Mouse (Mus musculus) erythroid progenitor cell, adult 5-6 weeks (primary cell): Measurements from ENCODE around the gene Slc35b2. TPM values are rescaled to one million over a fixed set of nuclear protein-coding genes. Genes with fewer than 3 reads are reported as not detected.

Experiments used
- ATAC-seq: replicated peaks from 2 replicates; pipeline ENCODE4 v1.8.0; 2016; ENCODE audit warnings: moderate number of reproducible peaks, mild to moderate bottlenecking, moderate TSS enrichment, inconsistent platforms; ENCODE audit not compliant: poor library complexity, low FRiP score, severe bottlenecking
- total RNA-seq, 2 experiments: library from RNA; stranded (forward) in 1 of 2; stranded (reverse) in 1 of 2; fragments of 150-400 nt in 1 of 2; fragments of 186-747, 209-891 nt in 1 of 2; gene quantifications; 2 replicates each; pipeline versions ENCODE4 v1.2.3 to v1.2.4; 2015 to 2017; ENCODE audit warnings: low replicate concordance in 2 of 2

Gene Slc35b2
- total RNA-seq, 2 experiments from 2014 or later = 10.3 to 15.5 TPM

DNA sequence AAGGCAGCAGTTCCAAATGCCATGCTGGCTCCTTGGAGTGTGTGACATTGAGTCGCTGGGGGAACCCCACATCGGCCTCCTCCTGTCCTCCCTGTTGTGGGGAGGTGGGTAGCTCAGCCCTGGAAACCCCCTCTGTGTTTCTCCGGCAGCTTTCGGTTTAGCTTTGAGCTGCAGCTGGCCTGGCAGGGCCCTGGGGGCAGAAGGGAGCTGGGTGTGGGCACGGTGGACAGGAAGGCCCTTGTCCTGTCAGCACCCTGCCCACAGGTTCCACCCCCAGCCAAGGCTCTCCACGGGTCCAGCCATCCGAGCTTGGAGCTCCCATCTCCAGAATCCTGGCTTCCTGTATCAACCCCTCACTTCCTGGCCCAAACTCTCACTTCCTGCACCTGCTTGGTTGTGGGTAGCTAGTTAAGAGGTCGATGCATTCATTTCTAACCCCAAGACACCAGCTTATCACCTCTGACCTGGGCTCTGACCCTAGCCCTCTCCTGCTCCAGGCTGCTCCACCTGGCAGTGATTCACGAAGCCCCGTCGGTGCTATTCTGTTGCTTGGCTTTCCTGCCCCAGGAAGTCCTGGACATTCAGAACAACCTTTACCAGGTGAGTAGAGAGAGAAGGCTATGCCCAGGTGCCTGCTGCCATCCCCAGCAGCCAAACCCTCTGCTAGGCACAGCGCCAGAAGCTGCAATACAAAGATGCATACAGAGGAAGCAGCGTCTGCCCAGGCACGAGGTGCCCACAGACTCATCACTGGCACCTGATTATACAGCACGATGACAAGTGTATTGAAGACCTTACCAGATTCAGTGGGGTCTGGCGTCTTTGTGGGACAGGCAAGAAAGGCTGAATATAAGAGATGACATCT, 5.4 kb upstream of the Slc35b2 start:
- no peak for ATAC-seq

GRCm38 (mm10) chr17:45559732-45560525, 3.7 kb upstream of the Slc35b2 start:
- no peak for ATAC-seq

GRCm38 (mm10) chr17:45563216-45563615, 458 bp upstream of the Slc35b2 start:
- ATAC-seq = no peak

DNA sequence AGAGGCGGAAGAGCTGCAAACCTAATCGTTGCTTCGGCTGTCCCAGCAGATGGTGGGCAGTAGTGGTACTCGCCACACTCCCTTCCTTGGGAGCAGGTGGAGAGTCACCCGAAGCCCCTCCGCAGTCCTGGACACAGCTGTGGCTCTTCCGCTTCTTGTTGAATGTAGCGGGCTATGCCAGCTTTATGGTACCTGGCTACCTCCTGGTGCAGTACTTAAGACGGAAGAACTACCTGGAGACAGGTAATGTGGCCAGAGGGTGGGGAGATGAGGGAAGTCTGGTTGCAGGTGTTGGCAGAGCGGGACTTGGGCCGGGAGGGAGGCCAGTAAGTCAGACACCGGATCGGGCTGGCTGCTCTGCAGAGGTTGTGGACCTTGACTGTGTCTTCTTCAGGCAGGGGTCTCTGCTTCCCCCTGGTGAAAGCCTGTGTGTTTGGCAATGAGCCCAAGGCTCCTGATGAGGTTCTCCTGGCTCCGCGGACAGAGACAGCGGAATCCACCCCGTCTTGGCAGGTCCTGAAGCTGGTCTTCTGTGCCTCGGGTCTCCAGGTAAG, 934 bp downstream of the Slc35b2 start:
- no peak for ATAC-seq

- ATAC-seq = no peak
Measured at GRCm38 (mm10) chr17:45565103-45565502, 1.4 kb downstream of the Slc35b2 start.

DNA sequence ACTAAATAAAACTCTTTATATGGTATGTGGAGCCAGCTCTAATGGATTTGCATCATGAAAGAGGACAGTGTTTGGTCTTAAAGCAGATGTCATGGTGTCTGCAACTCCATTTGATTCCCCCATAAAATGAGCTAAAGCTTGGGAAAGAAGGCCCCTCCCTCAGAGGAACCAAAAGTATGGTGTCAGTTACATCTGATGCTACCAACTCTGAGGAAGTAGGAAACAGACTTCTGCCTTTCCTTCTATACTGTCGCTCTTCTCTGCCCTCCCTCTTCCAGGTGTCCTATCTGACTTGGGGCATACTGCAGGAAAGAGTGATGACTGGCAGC, 2.3 kb downstream of the Slc35b2 start:
- no peak for ATAC-seq

DNA sequence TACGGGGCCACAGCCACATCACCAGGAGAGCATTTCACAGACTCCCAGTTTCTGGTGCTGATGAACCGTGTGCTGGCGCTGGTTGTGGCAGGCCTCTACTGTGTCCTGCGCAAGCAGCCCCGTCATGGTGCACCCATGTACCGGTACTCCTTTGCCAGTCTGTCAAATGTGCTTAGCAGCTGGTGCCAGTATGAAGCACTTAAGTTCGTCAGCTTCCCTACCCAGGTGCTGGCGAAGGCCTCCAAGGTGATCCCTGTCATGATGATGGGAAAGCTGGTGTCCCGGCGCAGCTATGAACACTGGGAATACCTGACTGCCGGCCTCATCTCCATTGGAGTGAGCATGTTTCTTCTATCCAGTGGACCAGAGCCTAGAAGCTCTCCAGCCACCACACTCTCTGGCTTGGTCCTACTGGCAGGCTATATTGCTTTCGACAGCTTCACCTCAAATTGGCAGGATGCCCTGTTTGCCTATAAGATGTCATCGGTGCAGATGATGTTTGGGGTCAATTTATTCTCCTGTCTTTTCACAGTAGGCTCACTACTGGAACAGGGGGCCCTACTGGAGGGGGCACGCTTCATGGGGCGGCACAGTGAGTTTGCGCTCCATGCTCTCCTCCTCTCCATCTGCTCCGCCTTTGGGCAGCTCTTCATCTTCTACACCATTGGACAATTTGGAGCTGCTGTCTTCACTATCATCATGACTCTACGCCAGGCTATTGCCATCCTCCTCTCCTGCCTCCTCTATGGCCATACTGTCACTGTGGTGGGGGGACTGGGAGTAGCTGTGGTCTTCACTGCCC, 2.9 kb downstream of the Slc35b2 start:
- ATAC-seq = no peak

DNA sequence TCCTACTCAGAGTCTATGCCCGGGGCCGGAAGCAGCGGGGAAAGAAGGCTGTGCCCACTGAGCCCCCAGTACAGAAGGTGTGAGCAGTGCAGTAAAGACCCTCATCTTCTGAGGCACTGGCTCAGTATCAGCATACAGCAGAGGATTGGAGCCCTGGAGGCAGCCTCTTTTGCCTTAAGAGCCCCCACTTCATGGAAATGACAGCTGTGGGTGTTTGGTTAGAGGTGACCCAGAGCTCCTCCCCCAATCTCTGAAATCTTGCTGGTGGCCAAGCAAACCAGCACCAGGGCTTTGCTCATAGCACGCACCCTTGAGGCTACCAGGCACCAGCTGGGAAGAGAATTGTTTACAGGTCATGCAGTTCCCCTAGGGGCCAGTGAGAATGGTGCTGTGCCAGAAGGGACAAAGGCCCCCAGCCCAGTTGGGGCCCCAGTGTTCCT, 3.5 kb downstream of the Slc35b2 start:
- ATAC-seq = no peak

DNA sequence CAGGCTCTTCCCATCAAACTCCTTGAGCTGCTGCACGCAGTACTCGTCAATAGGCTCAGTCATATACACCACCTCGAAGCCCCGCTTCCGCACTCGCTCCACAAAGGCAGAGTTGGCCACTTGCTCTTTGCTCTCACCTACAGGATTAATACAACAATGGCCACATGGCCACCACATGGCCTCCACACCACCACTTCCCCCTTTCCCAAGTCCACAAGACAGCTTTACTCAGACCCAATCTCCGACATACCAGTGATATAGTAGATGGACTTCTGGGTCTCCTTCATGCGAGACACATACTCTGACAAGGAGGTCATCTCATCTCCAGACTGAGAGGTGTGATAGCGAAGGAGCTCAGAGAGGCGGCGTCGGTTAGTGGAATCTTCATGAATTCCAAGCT, 5.3 kb downstream of the Slc35b2 start:
- no peak for ATAC-seq

DNA sequence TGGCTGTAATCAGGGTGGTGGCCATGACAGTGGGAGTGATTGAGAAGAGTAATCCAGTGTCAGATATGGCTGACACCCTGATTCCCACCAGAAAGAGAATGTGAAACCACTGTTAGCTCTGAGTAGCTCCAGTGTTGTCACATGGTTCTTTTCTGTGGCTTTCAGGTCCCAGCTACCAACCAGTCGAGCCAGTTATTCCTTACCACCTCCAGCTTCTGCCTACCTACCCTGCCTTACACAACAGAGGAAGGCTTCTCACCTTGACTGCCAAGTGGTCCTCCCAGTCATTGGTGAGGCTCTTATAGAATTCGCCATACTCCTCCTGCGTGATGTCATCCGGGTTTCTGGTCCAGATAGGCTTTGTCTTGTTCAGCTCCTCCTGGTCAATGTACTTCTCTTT, 6.3 kb downstream of the Slc35b2 start:
- ATAC-seq = no peak

DNA sequence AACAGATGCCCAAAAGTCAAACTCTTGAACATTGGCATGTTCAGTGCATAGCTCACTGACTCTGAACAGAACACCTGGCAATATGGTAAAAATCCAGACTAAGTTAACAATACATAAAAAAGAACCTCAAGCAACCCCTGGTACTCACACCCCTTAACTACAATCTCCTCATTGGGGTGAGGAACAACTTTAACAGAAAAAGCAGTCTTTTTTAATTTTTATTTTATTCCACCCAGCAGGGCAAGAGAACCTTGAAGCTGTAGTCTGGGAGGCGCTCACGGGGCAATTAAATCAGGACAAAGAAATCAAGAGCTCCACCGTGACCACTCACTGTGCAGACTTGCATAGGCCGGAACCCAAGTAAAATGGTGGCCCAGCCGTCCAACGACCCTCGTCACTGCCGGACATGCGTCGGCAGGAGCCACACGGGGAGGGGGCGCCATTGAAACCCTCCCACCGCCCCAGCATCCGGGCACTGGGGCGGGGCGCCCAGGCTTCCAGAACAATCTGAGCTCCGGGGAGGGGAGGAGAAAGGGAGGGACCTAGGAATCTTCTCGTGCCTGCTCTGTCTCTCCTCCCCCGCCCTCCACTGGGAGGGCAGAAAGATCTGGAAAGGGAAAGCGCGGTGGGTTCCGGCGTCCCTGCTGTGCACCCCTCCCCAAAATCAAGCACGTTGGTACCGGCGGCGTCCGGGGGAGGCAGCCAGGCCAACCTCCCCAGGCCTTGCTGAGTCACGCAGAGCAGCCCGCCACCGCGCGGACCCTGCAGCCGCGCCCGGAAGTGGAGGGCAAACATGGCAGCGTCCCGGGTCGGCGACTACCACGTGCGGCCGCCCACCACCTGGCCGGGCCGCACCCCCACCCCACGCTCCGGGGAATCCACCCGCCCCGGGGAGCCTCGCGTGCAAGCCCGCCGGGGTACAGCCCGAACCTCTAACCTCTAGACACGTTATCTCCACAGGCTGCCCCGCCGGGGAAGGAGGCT, 8.7 kb downstream of the Slc35b2 start:
- peak; percentile 43 for ATAC-seq

- ATAC-seq = peak; percentile 83
Measured at GRCm38 (mm10) chr17:45573087-45573779, 9.6 kb downstream of the Slc35b2 start, which contains the start of gene Hsp90ab1. Gene Hsp90ab1 (minus strand): TSS chr17:45573271.

GRCm38 (mm10) chr17:45573780-45574123, 10.1 kb downstream of the Slc35b2 start:
- ATAC-seq = peak; percentile 76

GRCm38 (mm10) chr17:45574129-45574761, 10.6 kb downstream of the Slc35b2 start:
- ATAC-seq = peak; percentile 42

DNA sequence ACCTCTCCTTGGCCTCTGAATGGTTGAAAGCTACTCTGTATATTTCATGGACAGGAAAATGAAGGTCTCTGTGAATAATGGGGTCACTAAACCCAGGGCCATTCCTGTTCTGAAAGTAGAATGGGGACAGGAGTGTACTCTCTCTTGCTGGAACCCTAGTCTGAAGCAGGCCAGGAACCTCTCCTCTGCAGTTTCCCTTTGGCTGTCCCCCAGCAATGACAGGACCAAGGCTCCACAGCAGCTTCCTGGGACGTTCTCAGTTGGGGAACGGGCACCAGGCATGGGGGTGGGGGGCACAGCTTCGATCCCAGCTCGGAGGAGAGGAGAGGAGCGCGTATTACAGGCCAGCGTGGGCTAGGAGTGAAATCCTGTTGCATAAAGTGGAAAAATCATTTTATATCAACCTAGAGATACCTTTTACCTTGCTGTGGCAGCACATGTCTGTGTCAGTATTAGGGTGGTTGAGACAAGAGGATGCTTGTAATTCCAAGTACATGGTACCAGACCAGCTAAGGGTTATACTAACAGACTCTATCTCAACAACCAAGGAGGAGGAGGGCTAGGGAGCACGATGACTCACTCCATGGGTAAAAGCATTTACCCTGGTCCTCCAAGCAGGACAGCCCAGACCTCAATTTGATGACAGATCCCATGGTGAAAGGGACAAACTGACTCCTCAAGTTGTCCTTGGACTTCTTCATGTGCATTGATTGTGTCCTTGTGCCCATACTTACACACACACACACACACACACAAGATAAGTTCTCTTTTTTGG, 11.6 kb downstream of the Slc35b2 start:
- no peak for ATAC-seq

DNA sequence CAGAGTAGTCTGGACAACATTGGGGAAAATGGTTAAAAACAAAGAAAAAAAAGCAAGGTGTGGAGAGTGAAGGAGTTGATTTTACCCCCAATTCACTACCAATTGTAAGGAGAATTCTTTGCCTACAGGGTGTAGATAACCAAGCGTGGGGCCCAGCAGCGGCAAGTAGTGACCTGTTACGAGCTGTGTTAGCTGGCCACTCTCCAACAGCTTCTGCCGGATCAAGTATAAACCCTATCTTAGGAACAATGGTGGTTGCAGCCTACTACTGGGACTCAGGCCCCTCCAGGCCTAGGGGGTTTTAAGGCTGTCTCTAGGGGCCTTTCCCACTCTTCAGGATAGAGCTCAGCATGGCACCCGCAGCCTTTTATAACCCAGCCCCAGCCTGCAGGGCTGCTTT, 14.6 kb downstream of the Slc35b2 start:
- ATAC-seq = no peak

DNA sequence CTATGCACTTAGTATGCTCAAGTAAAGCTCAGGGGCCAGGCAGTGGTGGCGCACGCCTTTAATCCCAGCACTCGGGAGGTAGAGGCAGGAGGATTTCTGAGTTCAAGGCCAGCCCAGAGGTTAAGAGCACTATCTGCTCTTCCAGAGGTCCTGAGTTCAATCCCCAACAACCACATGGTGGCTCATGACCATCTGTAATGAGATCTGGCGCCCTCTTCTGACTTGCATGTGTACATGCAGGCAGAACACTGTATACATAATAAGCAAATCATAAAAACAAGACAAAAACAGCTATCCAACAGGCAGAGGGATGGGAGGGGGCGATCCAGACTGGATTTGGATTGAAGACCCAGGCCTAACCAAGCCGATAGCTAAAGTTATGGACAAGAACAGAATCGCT, 15.2 kb downstream of the Slc35b2 start:
- ATAC-seq = no peak
